Mouse (Mus musculus) embryo, embryonic 10.5 days (tissue): ENCODE measurements at regions not wholly inside any gene's neighbourhood (a gene's known extent, or its start where the extent isn't known, plus 50 kb on each side); places are given as distances from the start of the nearest gene placed in this dataset.

ENCODE experiments used
- DNase-seq: peaks from one replicate; pipeline ENCODE4 v3.0.0-alpha.2; 2015; ENCODE audit warnings: low spot score

DNA sequence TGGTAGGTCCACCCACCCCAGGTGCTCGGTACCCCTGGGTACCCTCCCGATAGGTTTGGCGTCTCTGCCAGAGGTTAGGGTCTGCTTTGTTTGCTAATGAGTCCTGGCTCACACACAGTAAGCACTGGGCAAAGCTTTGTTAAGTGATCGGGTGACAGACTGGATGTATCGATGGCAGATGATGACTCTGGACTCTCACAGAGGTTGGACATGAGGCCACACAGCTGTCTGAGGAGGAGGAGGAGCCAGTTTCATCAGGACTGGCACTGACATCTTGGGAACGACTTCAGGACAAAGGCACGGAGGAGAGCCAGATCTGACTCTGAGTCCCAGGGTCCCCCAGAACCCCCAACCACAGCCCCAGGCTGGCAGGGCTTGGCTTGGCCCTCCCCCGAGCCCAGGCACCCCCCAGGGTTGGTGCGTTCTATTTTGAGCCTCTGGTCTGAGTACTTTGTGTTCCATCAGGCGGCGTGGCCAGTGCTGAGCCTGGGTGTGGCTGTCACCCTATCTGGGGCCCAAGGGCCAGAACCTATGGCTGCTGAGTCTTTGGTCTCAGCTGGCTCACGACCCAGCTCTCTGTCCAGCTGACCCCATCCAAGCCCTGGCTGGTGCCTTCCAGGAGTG is 67.6 kb upstream of the Tmem189 start:
- no peak for DNase-seq

DNA sequence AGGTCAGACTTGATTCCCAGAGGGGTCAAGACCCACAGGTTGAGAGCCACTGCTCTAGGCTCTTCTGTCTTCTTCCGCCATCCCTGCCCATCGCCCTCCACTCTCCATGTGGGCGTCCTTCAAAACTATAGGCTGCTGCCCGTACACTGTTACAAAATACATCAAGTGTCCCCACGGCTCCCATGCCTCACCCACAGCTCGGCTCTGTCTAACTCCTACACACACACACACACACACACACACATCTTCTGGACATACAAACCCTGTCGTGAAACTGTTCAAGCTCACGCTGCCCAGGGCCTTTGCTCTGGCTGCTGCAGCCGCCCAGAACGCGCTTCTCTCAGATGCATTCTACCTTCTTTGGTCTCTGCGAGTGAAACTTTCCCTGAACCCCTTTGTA is 67.1 kb upstream of the Tmem189 start:
- no peak for DNase-seq

DNA sequence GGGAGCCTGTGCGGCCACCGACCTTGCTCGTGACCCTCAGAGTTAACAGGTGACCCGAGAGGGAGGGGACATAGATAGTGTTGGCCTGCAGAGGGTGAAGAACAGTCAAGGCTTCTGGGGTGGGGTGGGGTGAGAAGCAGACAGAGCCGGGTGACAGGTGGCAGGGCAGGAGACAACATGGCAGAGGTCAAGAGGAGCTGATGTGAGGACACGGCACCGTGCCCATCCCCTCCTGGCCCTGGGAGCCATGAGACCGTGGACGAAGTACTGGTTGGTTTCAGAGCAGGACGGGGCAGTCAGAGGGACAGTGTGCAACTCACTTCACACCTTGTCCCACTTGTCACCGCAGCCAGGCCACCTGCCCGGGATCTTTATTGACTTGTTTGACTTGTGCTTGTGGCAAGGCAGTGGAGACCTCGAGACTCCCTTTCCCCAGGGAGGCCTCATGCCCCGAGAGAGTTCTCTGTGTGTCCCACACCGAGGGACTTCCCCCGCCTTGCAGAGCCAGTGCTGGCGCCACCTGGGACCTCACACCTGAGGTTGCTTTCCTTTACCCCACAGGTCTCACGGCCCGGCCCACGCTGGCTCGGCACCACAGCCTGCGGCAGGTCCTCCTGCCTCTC is 65.4 kb upstream of the Tmem189 start:
- no peak for DNase-seq

DNA sequence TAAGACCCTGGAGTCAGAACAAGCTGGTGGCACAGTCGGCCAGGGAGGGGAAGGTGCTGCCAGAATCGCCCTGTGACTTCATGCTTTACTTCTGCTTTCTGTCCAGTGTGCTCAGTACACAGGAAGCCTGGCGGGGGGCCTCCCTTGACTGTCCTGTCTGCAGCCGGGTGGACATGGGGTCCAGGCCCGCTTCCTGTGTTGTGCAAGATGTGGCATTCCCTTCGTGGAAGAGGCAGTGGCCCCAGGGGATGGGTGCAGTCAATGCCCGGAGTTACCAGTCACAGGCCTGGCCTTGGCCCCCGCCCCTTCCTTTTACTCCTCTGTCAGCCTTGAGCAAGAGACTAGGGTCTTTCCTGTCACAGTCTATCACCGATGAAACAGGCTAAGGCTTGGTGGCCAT is 64.3 kb upstream of the Tmem189 start:
- no peak for DNase-seq

DNA sequence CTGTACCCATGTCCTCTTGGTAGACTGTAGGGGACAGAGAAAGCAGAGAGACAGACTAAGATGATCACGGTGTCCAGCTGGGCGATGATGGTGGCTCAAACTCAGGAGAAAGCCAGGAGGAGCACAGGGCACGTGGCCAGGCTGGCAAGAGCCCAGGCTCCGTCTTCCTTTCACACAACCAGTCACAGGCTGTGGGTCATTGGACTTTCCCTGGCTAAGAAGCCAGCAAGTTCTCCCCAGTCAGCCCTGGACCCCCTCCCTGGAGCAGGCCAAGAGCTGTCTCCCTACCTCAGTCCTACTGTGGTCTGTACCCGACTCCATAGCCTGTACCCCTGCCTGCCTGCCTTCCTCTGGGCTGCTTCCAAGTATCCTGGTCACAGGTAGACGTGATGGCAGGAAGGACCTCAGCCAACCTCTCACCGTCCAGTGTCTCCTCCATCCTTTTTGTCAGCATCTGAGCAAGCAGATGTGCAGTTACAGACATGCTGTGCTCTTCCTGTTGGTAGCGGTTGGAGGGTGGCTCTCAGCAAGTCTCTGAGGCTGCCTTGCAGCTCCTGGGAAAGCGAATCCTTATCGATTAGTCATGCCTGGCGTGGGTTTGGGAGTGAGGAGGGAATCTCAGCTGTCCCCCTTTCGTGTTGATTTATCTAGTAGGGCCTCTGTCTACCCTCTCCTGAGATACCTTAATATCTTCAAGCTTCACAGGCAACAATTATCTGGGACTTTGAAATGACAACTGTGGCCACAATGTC is 63.4 kb upstream of the Tmem189 start:
- peak; percentile 50 for DNase-seq

DNA sequence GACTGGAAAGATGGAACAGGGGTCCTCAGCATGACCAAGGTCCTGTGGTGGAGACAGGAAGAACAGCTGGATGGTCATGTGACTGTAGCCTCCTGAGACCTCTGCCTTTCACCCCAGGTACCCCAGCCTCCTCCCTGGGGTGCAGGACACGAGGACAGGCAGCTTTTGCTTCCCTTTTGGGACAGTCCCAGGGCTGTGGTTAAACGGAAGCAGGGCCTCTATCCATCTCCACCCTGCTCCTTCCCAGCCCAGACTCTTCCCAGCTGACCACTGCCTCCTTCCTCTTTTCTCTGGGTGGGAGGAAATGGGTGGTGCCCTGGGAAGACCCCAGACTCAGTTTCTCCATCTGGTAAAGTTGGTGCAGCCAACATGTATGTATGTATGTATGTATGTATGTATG is 62.0 kb upstream of the Tmem189 start:
- DNase-seq = no peak

DNA sequence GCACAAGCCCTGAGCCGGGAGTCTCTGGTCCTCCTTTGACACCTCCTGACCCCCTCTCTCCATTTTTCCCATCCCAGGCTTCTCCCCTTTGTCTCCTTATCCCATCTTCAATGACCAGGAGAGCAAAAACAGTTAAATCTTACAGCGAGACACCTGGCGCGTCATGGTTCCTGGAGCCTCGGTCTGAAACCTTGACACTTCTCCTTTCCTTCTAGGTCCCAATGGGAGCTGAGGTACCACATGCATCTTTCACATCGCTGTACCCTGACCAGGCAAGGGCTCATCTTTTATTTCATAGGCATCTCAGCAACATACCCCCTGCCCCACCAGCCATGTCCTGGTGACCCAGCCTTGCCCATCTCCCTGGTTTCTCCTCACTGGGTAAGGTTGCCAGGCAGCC is 58.7 kb upstream of the Tmem189 start:
- no peak for DNase-seq

DNA sequence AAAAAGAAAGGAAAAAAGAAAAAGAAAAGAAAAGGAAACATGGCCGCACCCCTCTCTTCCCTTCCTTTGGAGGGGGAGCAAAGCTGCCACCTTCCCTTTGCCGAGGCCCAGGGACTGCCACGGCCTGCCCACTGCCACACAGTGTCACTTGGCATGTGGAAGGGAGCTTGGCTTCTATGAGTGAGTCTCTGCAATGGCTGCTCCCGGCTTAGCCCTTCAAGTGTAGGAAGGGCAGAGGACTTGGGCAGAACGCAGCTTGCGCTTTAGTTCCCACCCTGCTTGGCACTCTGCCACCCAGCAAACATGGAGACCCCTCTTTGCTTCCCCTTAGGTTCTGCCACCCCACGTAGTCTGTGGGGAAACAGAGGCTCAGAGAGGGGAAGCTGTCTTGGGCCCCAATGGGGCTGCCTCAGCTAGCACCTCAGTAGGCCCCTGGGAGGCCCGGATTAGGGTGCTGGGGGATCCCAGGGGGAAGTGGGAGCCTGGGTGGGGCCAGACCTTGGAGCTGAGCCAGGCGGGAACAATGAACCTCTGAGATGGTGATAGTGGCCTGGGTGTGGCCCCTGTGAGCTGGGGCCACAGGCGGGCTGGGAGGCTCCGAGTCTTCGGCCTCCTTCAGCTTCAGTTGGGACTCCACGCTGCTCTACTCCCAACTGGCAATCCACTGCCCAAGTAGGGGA is 57.7 kb upstream of the Tmem189 start:
- DNase-seq = no peak

DNA sequence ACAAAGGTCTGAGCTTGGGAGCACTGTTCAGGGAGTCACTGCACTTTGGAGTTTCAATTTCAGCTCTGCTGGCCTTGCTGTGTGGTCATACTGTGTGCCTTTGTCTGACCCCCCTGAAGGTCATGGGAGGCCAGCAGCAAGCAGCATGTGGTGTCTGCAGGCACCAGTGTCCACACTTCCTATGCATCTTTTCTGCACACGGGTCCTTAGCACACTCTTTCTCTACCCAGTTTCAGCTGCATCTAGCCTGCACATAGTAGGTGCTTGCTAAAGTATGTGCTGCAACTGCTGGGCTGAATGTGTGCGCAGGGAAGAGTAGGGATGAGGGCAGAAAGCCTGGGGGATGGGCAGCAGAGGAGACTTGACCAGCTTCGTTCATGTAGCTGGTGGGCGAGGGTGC is 56.7 kb upstream of the Tmem189 start:
- DNase-seq = no peak

DNA sequence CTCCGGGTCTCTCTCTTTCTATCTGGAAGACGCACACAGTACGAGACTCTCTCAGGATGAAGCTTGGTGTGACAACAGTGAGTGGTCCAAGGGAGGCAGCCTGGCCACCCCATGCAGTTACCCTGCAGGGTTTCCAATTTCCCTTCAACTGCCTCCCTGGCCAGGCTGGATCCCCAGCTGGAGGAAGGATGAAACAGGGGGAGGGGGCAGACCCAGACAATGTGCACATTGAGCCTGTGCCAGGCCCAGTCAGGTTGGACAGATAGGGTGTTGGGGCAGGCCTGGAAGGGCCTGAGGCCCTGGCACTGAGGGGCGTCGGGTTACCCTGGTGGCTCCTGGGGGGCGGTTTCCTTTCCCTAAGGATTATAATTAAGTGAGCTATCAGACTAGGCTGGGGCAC is 55.8 kb upstream of the Tmem189 start:
- DNase-seq = no peak

DNA sequence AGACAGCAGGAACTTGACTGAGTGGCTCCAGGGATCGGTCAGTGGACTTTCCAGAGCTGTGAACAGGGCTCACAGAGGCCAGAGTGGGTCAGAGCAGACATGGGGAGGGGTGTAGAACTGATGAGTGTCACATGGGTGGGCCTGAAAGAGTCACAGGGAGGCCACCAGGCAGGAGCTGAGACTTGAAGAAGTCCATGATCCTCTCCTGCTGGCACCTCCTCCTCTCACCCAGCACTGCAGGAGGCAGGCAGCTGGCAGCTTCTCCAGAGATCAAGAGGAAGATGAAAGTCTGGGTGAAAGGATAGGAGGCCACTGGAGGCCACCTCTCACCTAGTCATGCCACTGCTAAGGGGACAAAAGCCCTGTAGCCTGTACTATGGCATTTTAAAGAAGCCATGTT is 54.5 kb upstream of the Tmem189 start:
- DNase-seq = no peak

DNA sequence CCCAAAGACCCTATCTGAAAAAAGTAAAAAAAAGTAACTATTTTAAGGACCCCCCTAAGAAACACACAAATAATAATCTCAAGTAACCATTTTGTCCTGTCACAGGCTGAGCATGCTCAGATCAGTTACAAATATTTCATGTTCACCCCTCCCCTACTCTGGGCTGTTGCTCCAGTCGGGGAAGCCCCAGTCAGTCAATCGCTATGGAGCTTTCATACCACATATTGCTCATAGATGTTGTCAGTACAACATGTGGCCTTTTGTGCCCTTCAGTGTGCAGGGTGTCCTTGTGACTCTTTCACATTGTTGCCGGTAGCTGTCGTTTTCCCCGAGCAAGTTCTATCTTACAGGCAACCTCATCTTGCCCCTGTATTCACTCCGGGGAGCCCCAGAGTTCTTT is 52.9 kb upstream of the Tmem189 start:
- DNase-seq = no peak

DNA sequence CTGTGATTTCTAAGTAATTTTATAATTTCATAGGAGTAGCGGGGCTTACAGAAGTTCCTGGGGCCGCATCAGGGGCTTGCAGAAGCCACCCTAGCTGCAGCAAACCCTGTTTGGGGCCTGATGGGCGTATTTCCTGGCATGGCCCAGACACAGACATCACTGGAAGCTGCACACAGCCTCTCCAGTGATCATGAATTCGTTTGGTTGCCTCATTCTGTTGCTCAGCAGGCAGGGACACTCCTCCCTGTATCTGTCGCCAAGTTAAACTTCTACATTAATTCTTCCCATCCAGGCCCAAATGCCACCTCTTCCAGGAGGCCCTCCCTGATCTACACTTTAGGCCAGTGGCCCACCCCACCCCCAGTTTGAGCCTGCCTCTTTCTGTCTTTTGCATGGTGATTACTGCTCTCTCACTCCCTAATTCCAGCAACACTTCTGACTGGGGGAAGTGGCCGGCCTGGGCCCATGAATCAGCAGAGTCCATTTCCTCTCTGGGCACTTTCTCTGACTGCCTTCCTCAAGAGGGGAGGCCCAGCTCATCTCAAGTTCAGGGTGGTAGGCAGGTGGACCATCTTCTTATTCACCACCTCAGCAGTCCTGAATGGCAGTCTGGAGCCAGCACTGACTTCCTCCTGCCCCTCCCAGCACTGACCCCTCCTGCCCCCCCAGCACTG is 51.0 kb upstream of the Tmem189 start:
- DNase-seq = no peak
